Mouse (Mus musculus) liver, adult 2 months (tissue): ENCODE results near the gene Kcne1. TPM values are rescaled to one million over a fixed set of nuclear protein-coding genes. Genes with fewer than 3 reads are reported as not detected.

Experiments
- DNase-seq: peaks from one replicate; pipeline ENCODE4 v3.0.0-alpha.2; 2011; ENCODE audit warnings: low read depth, low spot score; ENCODE audit errors: extremely low read depth
- H3K27ac ChIP-seq: fragments of 200-500 bp; replicated peaks from 2 replicates; pipeline ENCODE4 v1.5.1; 2012; ENCODE audit warnings: low read depth, mild to moderate bottlenecking, control low read depth, inconsistent platforms, low read length; ENCODE audit not compliant: insufficient read depth
- H3K27me3 ChIP-seq: fragments of 200-500 bp; 2 replicates; pipeline ENCODE4 v1.6.1; 2012; ENCODE audit warnings: mild to moderate bottlenecking, moderate library complexity, low read length, inconsistent platforms; ENCODE audit not compliant: control insufficient read depth, insufficient read depth
- H3K36me3 ChIP-seq: fragments of 200-500 bp; 2 replicates; pipeline ENCODE4 v1.6.1; 2012; ENCODE audit warnings: low read length, inconsistent platforms; ENCODE audit not compliant: control insufficient read depth, insufficient read depth
- H3K4me1 ChIP-seq: fragments of 200-500 bp; 2 replicates; pipeline ENCODE4 v1.6.1; 2011; ENCODE audit warnings: low read length; ENCODE audit not compliant: control insufficient read depth, insufficient read depth
- H3K4me3 ChIP-seq: fragments of 200-500 bp; 2 replicates; pipeline ENCODE4 v1.5.1; 2011; ENCODE audit warnings: low read depth, mild to moderate bottlenecking, control low read depth, low read length, moderate library complexity; ENCODE audit not compliant: insufficient read depth
- H3K79me2 ChIP-seq: fragments of 200-500 bp; 2 replicates; pipeline ENCODE4 v1.6.1; 2012; ENCODE audit warnings: inconsistent platforms, mild to moderate bottlenecking, low read length, moderate library complexity; ENCODE audit not compliant: control insufficient read depth, insufficient read depth
- H3K9ac ChIP-seq: fragments of 200-500 bp; 2 replicates; pipeline ENCODE4 v1.6.1; 2012; ENCODE audit warnings: low read depth, mild to moderate bottlenecking, control low read depth, inconsistent platforms, low read length
- CTCF ChIP-seq: fragments of 200-500 bp; IDR thresholded peaks from 2 replicates; pipeline ENCODE4 v1.5.1; 2011; ENCODE audit warnings: low read depth, low read length, control low read depth
- POLR2A ChIP-seq: fragments of 200-500 bp; IDR thresholded peaks from 2 replicates; pipeline ENCODE4 v1.6.1; 2011; ENCODE audit warnings: low read length, control low read depth; ENCODE audit not compliant: insufficient read depth; ENCODE audit errors: extremely low read depth
- WGBS: fragments of 180-500 bp; shearing (Covaris S2); methylation state at CpG from one replicate; pipeline ENCODE4 v1.1.7; 2018; 5-methylcytosine and 5-hydroxymethylcytosine counted together
- polyA plus RNA-seq: library from polyadenylated mRNA; depleted of rRNA; stranded (reverse); fragments of >200 nt; gene quantifications from 2 replicates; pipeline ENCODE4 v1.2.3, GENCODE M21; 2012; rRNA removed
- total RNA-seq: library from RNA; depleted of rRNA; stranded (reverse); fragments of >200 nt; gene quantifications from 2 replicates; pipeline ENCODE4 v1.2.3, GENCODE M21; 2014; rRNA removed

Gene Kcne1
- total RNA-seq = not detected in 2 replicates
- polyA plus RNA-seq = not detected in 2 replicates

DNA sequence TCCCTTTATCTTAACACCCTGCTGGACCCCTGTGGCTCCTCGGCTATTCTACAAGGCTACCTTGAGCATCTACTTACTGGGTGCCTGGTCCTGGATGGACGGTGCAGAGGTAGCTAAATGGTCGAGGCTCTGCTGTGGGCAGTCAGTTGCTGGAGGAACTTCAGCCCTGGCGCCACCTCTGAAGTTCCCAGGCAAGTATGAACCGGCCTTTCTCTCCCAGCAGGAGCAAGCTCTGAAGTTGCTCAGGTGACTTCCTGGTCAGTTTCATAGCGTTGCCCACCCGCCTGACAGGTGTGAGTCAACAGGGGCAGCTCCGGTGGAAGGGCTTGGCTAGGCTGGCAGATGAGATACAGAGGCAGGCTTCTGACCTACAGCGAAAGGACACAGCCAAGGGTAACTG is at the start of gene Kcne1:
TSS of gene Kcne1 (minus strand) at position 240 of the 400 bp plus-strand sequence.
- H3K79me2 ChIP-seq = no peaks in the 10 kb centered on the region
- H3K4me1 ChIP-seq = no peaks in the 10 kb centered on the region
- no peak for DNase-seq
- 37% methylated on average over 9 of the region's 9 CpGs for WGBS
- TF ChIP-seq CTCF = no peak
- TF ChIP-seq POLR2A = no peak
- H3K4me3 ChIP-seq = no peak within 1 kb of the TSS
- H3K27ac ChIP-seq = no peak within 1 kb of the TSS
- H3K36me3 ChIP-seq = no peaks in the 10 kb centered on the region
- no peak within 1 kb of the TSS for H3K9ac ChIP-seq
- H3K27me3 ChIP-seq = peaks cover 5% of the 10 kb centered on the region; the same call in 1 of the 2 replicates

DNA sequence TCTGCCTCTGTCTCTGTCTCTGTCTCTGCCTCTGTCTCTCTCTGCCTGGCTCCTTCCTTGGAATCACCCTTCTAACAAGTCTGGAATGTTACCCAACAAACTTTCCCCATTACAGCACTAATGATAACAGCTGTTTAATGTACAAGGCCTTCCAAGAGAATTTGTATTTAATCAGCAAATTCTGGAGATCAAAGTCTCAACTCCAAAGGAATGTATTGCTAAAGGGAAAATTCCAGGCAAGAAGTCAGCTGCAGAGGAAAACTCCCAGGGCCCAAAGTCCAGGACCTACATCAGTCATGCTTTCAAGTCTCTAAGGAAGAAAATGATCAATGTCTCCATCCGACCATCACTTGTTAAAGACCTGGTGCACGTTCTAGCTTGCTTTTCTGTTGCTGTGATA is 48.6 kb upstream of the Kcne1 start:
- peaks cover 12% of the 10 kb centered on the region for H3K4me1 ChIP-seq
- no peaks in the 10 kb centered on the region for H3K27me3 ChIP-seq
- H3K79me2 ChIP-seq = no peaks in the 10 kb centered on the region; the same call in 1 of the 2 replicates
- peak overlapping the region; percentile 47; the same call in 1 of the 2 replicates for H3K9ac ChIP-seq
- H3K36me3 ChIP-seq = no peaks in the 10 kb centered on the region
- TF ChIP-seq POLR2A = no peak
- TF ChIP-seq CTCF = no peak
- 28% methylated on average over 2 of the region's 2 CpGs for WGBS
- peak overlapping the region; percentile 66 for H3K27ac ChIP-seq
- DNase-seq = peak; percentile 95
- H3K4me3 ChIP-seq = no peak overlapping the region

DNA sequence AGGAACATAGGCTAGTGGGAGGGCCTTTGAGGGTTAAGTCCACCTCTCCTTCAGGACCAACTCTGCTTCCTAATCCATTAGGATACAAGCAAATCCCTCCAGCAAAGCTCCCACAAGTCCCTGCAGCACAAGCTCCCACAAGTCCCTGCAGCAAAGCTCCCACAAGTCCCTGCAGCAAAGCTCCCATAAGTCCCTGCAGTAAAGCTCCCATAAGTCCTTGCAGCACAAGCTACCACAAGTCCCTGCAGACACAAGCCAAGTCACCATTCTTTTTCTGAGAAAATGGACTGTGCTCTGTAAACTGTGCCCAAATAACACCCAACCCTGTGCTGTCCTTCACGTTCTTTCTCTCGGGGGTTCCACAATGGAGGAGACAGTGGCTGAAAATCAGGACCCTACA is 44.9 kb upstream of the Kcne1 start:
- H3K27me3 ChIP-seq = no peaks in the 10 kb centered on the region
- 56% methylated on average over 2 of the region's 2 CpGs for WGBS
- H3K4me3 ChIP-seq = no peak overlapping the region
- no peaks in the 10 kb centered on the region; the same call in 1 of the 2 replicates for H3K79me2 ChIP-seq
- no peak overlapping the region for H3K9ac ChIP-seq
- H3K4me1 ChIP-seq = peaks cover 23% of the 10 kb centered on the region
- H3K27ac ChIP-seq = no peak overlapping the region
- no peak for TF ChIP-seq POLR2A
- no peak for TF ChIP-seq CTCF
- H3K36me3 ChIP-seq = no peaks in the 10 kb centered on the region
- no peak for DNase-seq

DNA sequence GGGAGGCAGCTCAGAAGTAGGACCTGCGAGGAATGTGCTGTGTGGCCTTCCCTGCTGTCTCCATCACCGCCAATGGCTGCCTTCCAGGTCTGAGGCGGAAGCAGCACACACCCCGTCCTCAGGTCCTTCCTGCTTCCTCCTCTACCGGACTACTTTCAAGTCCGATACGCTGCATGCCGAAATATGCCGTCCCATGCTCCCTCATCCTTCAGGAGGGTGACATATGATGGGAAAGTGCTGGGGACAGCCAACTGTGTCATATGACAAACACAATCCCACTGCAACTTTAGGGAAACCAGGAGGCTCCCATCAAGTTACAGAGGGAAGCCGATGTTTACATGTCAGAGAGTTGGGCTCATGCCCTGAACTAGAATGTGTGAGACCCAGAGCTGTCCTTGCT is 43.8 kb upstream of the Kcne1 start:
- no peaks in the 10 kb centered on the region for H3K27me3 ChIP-seq
- DNase-seq = no peak
- H3K4me1 ChIP-seq = peaks cover 23% of the 10 kb centered on the region
- no peaks in the 10 kb centered on the region for H3K36me3 ChIP-seq
- no peak overlapping the region for H3K4me3 ChIP-seq
- WGBS = 73% methylated on average over 10 of the region's 10 CpGs
- no peaks in the 10 kb centered on the region; the same call in 1 of the 2 replicates for H3K79me2 ChIP-seq
- H3K9ac ChIP-seq = no peak overlapping the region
- no peak overlapping the region for H3K27ac ChIP-seq
- TF ChIP-seq POLR2A (no peak), CTCF (no peak)

DNA sequence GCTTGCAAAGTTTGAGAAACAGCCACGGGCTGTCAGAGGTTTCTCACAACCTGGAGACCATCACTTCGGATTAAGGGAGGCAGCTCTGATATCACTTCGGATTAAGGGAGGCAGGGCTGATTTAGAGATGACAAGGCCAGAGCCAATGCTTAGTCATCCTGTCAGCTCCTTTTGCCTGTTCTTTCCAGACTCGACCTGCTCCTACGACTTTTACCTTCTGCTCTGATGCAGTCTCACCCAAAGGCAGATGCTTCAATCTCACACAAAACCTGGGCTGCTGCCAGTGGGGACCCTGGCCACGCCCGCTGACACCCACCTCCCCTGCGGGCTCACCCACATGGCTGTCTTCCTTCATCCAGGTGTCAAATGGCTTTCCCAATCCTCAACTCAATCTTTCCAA is 42.9 kb upstream of the Kcne1 start:
- Histone ChIP-seq H3K9ac (no peak overlapping the region), H3K27ac (no peak overlapping the region), H3K79me2 (no peaks in the 10 kb centered on the region; the same call in 1 of the 2 replicates), H3K36me3 (no peaks in the 10 kb centered on the region), H3K27me3 (no peaks in the 10 kb centered on the region), H3K4me1 (peaks cover 24% of the 10 kb centered on the region), H3K4me3 (no peak overlapping the region)
- 78% methylated on average over 8 of the region's 8 CpGs for WGBS
- no peak for TF ChIP-seq CTCF
- TF ChIP-seq POLR2A = no peak
- no peak for DNase-seq

DNA sequence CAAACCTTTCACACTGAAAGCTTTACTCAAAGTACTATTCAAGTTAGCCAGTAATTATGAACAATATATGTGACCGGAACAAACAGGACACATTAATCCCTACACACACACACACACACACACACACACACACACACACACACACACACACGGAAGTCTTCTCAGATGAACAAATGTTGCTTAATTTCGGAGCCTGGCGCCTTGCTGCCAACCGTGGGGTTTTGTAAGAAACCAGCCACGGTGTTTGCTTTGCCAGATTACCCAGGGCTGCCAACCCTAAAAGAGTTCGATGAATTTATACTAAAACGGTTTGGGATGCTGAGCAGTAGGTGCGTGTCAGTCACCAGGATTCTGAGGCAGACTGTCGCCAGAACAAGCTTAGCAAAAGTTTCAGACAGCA is 41.9 kb upstream of the Kcne1 start:
- Histone ChIP-seq H3K27me3 (no peaks in the 10 kb centered on the region), H3K4me3 (no peak overlapping the region), H3K4me1 (peaks cover 26% of the 10 kb centered on the region), H3K36me3 (peaks cover 8% of the 10 kb centered on the region), H3K79me2 (no peaks in the 10 kb centered on the region), H3K27ac (peak overlapping the region; percentile 81; the same call in 1 of the 2 replicates), H3K9ac (no peak overlapping the region)
- TF ChIP-seq CTCF (no peak), POLR2A (no peak)
- 27% methylated on average over 10 of the region's 10 CpGs for WGBS
- peak; percentile 74 for DNase-seq
